Mouse (Mus musculus) heart, adult 9 months (tissue): ENCODE measurements around the gene Serpind1.

ENCODE experiments used
- DNase-seq, 2 experiments: peaks; one replicate each; pipeline ENCODE4 v3.0.0; 2022; ENCODE audit warnings: low spot score in 2 of 2

Gene Serpind1

DNA sequence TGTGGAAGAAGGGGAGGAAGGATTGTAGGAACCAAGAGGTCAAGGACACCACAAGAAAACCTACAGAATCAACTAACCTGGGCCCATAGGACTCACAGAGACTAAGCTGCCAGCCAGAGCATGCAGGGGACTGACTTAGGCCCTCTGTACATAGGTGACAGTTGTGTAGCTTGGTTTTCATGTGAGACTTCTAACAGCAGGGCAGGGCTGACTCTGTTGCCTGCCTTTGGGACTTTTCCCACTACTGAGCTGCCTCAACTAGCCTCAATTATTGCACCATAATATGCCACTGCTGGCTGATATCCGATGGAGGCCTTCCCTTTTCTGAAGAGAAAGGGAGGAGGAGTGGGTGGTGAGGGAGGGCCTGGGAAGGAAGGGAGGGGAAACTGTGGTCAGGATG lies 15.6 kb downstream of the Serpind1 start:
- no peak for DNase-seq

DNA sequence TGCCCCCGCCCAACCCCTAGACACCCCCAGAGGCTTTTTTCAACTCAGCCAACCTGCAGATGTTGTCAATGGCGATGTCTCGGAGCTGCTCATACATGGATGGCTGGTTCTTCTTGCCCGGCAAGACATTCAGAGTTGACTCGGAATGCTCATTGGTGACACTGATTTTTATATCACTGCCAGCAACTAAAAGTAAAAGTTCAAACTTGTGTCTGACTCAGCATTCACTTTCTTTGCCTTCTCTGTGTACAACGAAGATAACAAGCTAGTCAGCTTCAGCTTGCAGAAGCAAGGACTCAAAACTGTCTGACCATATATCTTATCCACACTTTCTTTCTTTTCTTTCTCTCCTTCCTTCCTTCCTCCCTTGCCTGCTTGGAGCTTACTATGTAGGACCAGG lies 24.9 kb downstream of the Serpind1 start:
- no peak for DNase-seq

DNA sequence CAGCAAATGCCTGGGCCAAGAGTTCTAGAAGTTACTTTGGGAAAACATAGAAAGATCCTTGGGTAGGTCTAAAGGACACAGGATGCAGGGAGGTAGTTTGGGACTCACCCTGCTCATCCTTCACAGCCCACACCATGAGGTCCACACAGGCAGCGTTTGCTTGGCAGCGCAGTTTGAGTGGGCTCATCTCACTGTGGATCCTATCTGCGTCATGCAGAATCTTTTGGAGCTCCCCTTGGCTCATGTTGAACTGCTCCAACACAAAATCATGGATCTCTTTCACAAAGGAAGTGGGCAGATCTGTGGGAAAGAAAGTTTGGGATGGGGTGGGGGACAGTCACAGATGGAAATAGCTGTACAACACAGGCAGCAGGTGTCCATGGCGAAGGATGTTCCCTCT lies 27.6 kb downstream of the Serpind1 start:
- DNase-seq: no peak

- DNase-seq: no peak
These were observed 51.1 kb downstream of the Serpind1 start for GRCm38 (mm10) chr16:17382306-17382705.

GRCm38 (mm10) chr16:17383594-17384326 lies 52.6 kb downstream of the Serpind1 start:
- no peak for DNase-seq

DNA sequence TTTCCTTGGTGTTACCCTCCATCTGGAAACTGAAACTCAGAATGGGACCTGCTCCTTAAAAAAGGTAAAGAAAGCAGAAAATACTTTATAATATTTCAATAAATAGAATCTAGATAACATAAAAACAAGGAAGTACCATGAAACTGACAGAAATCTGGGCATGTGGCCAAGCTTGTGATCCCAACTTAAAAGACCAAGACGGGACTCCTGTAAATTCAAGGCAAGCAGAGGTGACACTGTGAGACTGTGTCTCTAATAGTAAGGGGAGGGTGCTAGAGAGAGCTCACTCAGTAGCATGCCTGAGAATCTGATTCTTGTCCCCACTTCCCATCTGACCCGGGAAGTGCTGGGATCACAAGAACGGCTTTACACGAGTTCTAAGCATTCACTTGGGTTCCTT lies 61.6 kb downstream of the Serpind1 start:
- DNase-seq: no peak
